Mouse (Mus musculus): Measurements from ENCODE around the gene Thumpd1. TPM values are rescaled to one million over a fixed set of nuclear protein-coding genes. Genes with fewer than 3 reads are reported as not detected.

Thumpd1 gene
- total and polyA plus RNA-seq, 3 experiments: 7.9 to 15.6 (median 15.0) TPM

- no peak for TF ChIP-seq CTCF (IDR thresholded peaks at IDR 0.05)
- no peak for TF ChIP-seq POLR2A (IDR thresholded peaks at IDR 0.05; ENCODE audit: insufficient read depth, low read depth, low read length)
- TF ChIP-seq EP300 (IDR thresholded peaks at IDR 0.05; ENCODE audit: insufficient read depth, low read depth, low read length): no peak
- intact Hi-C loops (cut with DNase I): loop anchor here (5.0 to 10.0 kb wide), 3 partner anchors 156 to 652 kb away; partner anchors contain the start of gene Acsm5
- H3K27ac ChIP-seq: no peak overlapping the region
- H3K36me3 ChIP-seq (ENCODE audit: control insufficient read depth, insufficient read depth, low read length): no peaks in the 10 kb centered on the region
- no peak overlapping the region for H3K9ac ChIP-seq (ENCODE audit: low read depth, low read length)
- no peak for DNase-seq
- H3K79me2 ChIP-seq (replicated peaks; ENCODE audit: control insufficient read depth, insufficient read depth, low read length): no peaks in the 10 kb centered on the region
- no peak overlapping the region for H3K4me3 ChIP-seq
- H3K27me3 ChIP-seq (ENCODE audit: control insufficient read depth, insufficient read depth, low read length): no peaks in the 10 kb centered on the region
- no peaks in the 10 kb centered on the region for H3K4me1 ChIP-seq (ENCODE audit: control insufficient read depth, insufficient read depth, low read length)
- 74% methylated on average over 5 of the region's 5 CpGs for WGBS
Observed at GRCm38 (mm10) chr7:119670395-119670794, 50.2 kb downstream of the Thumpd1 start.

- intact Hi-C loops (cut with DNase I): no loop called here
- Histone ChIP-seq H3K27me3 (ENCODE audit: control insufficient read depth, insufficient read depth, low read length) (no peaks in the 10 kb centered on the region), H3K4me1 (ENCODE audit: control insufficient read depth, insufficient read depth, low read length) (no peaks in the 10 kb centered on the region), H3K36me3 (ENCODE audit: control insufficient read depth, insufficient read depth, low read length) (no peaks in the 10 kb centered on the region), H3K27ac (no peak overlapping the region), H3K4me3 (no peak overlapping the region), H3K9ac (ENCODE audit: low read depth, low read length) (no peak overlapping the region), H3K79me2 (replicated peaks; ENCODE audit: control insufficient read depth, insufficient read depth, low read length) (no peaks in the 10 kb centered on the region)
- TF ChIP-seq POLR2A (IDR thresholded peaks at IDR 0.05; ENCODE audit: insufficient read depth, low read depth, low read length): no peak
- no peak for TF ChIP-seq EP300 (IDR thresholded peaks at IDR 0.05; ENCODE audit: insufficient read depth, low read depth, low read length)
- no peak for TF ChIP-seq CTCF (IDR thresholded peaks at IDR 0.05)
- DNase-seq: no peak
- WGBS: 70% methylated on average over 3 of the region's 3 CpGs
Observed at GRCm38 (mm10) chr7:119667893-119668292, 52.7 kb downstream of the Thumpd1 start.

Other genes starting within 250 kb of the Thumpd1 start
- gene Umod, start 241.5 kb downstream of the Thumpd1 start, total RNA-seq (2021): not detected
- 0.12 TPM in 1 of 2 replicates, not detected in the other for gene Umod, start 241.5 kb downstream of the Thumpd1 start, polyA plus RNA-seq (2012; rRNA removed)
- gene Acsm5, start 201.3 kb downstream of the Thumpd1 start, total RNA-seq (2021): 10 to 100 TPM; 12.3 to 16.2 TPM
- 3.4 and 3.6 TPM in 2 replicates for gene Acsm5, start 201.3 kb downstream of the Thumpd1 start, polyA plus RNA-seq (2012; rRNA removed)
- gene Pdilt, start 197.3 kb downstream of the Thumpd1 start, total RNA-seq (2021): not detected
- 0.06 TPM in 1 of 2 replicates, not detected in the other for gene Pdilt, start 197.3 kb downstream of the Thumpd1 start, polyA plus RNA-seq (2012; rRNA removed)
- gene Acsm2, start 166.5 kb downstream of the Thumpd1 start, total RNA-seq (2021): not detected
- not detected in 2 replicates for gene Acsm2, start 166.5 kb downstream of the Thumpd1 start, polyA plus RNA-seq (2012; rRNA removed)
- not detected for gene Acsm1, start 113.8 kb downstream of the Thumpd1 start, total RNA-seq (2021)
- gene Acsm1, start 113.8 kb downstream of the Thumpd1 start, polyA plus RNA-seq (2012; rRNA removed): 0.15 and 0.86 TPM in 2 replicates
- gene Acsm4, start 30.8 kb downstream of the Thumpd1 start, total RNA-seq (2021): not detected
- gene Acsm4, start 30.8 kb downstream of the Thumpd1 start, polyA plus RNA-seq (2012; rRNA removed): not detected in 2 replicates
- gene Acsm3, start 40.1 kb upstream of the Thumpd1 start, total RNA-seq (2021): 1 to 10 TPM in 1 of 2 experiments, under 1 TPM in 1; 0.73 to 1.3 TPM
- 6.8 and 12.0 TPM in 2 replicates for gene Acsm3, start 40.1 kb upstream of the Thumpd1 start, polyA plus RNA-seq (2012; rRNA removed)
- gene Rexo5, start 73.2 kb upstream of the Thumpd1 start, total RNA-seq (2021): 1 to 10 TPM in 1 of 2 experiments, under 1 TPM in 1; 0.75 to 1.2 TPM
- gene Rexo5, start 73.2 kb upstream of the Thumpd1 start, polyA plus RNA-seq (2012; rRNA removed): 0.53 and 3.3 TPM in 2 replicates
- 1 to 10 TPM; 1.7 TPM for gene Eri2, start 73.3 kb upstream of the Thumpd1 start, total RNA-seq (2021)
- 0.92 and 1.4 TPM in 2 replicates for gene Eri2, start 73.3 kb upstream of the Thumpd1 start, polyA plus RNA-seq (2012; rRNA removed)
- 1 to 10 TPM; 9.1 to 9.6 TPM for gene Lyrm1, start 175.1 kb upstream of the Thumpd1 start, total RNA-seq (2021)
- 5.9 and 8.6 TPM in 2 replicates for gene Lyrm1, start 175.1 kb upstream of the Thumpd1 start, polyA plus RNA-seq (2012; rRNA removed)
- 10 to 100 TPM; 12.6 to 14.6 TPM for gene Dcun1d3, start 175.5 kb upstream of the Thumpd1 start, total RNA-seq (2021)
- 3.7 and 6.5 TPM in 2 replicates for gene Dcun1d3, start 175.5 kb upstream of the Thumpd1 start, polyA plus RNA-seq (2012; rRNA removed)

All from heart, adult 2 months (tissue).